Mouse (Mus musculus) fat pad, adult 2 months (tissue): ENCODE results near the gene Igdcc3.

ENCODE experiments used
- DNase-seq: peaks from one replicate; pipeline ENCODE4 v3.0.0-alpha.2; 2011; ENCODE audit warnings: low read depth, low spot score; ENCODE audit errors: extremely low read depth

Gene Igdcc3

GRCm38 (mm10) chr9:65140936-65141305, at the start of gene Igdcc3:
Gene Igdcc3 (plus strand): TSS chr9:65141189.
- no peak for DNase-seq

GRCm38 (mm10) chr9:65094237-65094636, 46.8 kb upstream of the Igdcc3 start:
- no peak for DNase-seq

GRCm38 (mm10) chr9:65100991-65101685, 39.9 kb upstream of the Igdcc3 start, which contains the start of gene Igdcc4:
Gene Igdcc4 (plus strand): TSS chr9:65101486.
- DNase-seq: no peak

DNA sequence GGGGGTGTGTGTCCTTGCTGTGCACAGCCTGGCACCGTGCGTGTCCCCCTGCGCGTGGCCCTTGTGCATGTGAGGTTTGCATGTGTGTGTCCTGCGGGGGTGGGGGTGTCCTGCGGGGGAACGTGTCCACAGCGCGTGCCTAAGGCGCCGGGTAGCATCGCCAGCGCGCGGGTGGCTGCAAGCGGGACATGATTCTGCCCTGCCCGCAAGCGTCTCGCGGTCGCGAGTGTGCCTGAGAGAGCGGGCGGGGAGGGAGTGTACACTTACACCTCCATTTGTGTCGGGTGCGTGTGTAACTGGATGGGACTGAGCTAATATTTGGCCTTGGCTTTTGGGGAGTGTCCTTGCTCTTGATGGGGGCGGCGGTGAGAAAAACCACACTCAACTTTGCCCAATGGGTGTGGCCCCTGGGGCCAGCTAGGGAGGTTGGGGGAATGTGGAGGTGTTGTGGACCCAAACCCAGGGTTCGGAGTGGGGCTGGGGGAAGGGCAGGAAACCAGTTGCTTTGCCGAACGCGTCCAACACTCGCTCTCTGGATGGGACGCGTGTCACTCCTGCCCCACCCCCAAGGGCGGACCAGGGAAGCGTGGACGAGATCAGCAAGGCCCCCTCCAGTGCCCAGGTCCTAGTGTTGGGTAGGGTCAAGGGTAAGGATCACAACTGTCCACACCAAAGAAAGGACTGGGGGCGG, 39.2 kb upstream of the Igdcc3 start:
- no peak for DNase-seq

GRCm38 (mm10) chr9:65102377-65103172, 38.4 kb upstream of the Igdcc3 start:
- no peak for DNase-seq

- DNase-seq: no peak
These were observed 37.7 kb upstream of the Igdcc3 start for GRCm38 (mm10) chr9:65103173-65103752.

DNA sequence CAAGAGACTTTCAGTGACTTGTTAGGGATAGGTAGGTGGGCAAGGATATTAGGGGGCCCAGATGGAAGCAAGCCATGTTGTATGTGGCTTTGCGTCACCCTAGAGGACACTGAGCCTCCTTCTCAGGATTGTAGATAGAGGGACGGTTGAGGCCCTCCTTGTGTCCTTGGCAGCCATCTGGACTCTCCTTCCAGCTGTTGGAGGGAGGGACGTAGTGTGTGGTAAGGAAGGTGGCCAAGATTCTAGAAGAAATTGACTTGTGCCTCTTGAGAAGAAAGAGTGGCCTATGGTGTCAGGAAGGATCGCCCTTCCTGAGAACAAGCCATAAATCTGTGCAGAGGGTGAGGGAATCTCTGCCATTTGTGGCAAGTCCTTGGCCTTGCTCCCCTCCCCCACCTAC, 34.2 kb upstream of the Igdcc3 start:
- DNase-seq: no peak

DNA sequence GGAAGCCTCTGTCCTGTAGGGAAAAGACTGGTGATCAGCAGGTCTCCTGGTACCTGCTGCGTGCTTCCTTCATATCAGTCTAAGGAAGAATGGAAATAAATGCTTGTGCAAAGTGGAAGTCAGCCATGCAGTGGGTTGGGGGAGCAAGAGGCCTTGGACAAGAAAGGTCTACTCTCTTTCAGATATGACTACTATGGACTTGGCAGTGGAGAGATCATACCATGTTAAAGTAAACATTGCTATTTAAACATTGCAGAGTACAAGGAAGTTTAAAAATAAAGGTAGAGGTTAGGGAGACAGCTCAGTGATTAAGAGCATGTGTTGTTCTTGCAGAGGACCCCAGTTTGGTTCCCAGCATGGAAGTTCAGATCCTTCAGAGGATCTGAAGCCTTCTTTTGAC, 33.1 kb upstream of the Igdcc3 start:
- DNase-seq: no peak

GRCm38 (mm10) chr9:65109132-65110072, 31.6 kb upstream of the Igdcc3 start:
- no peak for DNase-seq

GRCm38 (mm10) chr9:65111698-65112097, 29.3 kb upstream of the Igdcc3 start:
- DNase-seq: no peak

GRCm38 (mm10) chr9:65113694-65114093, 27.3 kb upstream of the Igdcc3 start:
- no peak for DNase-seq

- DNase-seq: no peak
These were observed 25.1 kb upstream of the Igdcc3 start for GRCm38 (mm10) chr9:65115891-65116290.

DNA sequence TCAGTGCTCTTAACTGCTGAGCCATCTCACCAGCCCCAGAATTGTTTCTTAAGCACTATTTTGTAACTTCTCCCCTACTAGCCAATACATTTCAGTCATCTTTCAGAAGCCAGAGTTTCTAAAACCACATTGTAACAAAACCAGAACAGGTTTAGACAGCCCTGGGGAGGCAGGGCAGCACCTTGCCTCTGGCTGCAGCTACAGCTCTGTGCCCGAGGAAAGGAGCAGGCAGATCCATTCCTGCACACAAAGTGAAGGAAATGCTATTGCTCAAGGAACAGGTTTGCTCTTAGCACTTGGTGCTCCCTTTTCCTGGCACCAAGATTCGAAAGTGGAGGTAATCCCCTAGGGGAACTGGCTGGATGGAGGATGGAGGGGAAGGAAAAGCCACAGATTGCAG, 23.5 kb upstream of the Igdcc3 start:
- DNase-seq: peak; percentile 66

DNA sequence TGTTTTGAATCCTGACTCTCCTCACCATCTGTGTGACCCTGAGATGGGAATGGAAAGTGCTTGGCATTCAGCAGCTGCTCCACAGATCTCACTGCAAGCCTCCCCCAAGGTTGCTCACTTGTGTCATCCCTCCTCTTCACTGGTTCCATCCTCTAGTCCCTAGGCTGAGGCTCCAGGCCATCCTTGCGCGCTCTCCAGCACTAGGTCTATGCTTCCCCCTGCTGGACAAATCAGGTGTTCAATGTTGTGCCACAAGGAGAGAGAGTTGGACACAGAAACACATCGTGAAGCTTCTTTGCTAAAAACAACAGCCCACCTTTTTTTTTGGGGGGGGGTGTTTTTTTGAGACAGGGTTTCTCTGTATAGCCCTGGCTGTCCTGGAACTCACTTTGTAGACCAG, 20.1 kb upstream of the Igdcc3 start:
- no peak for DNase-seq

DNA sequence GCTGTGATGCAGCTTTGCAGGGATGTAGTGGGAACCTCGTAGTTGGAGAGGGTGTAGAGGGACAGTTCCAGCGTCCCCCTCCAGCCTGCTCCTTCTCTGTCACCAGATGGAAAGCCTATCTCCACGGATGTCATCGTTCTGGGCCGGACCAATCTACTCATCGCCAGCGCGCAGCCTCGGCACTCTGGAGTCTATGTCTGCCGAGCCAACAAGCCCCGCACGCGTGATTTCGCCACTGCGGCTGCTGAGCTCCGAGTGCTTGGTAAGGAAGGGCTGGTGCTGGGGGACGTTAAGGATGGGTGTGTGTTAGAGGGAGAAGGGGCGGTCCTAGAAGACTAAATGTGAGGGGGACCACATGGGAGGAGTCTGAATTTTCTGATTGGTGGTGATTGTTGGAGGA, 18.4 kb upstream of the Igdcc3 start:
- no peak for DNase-seq

GRCm38 (mm10) chr9:65123552-65124168, 17.3 kb upstream of the Igdcc3 start:
- DNase-seq: no peak

DNA sequence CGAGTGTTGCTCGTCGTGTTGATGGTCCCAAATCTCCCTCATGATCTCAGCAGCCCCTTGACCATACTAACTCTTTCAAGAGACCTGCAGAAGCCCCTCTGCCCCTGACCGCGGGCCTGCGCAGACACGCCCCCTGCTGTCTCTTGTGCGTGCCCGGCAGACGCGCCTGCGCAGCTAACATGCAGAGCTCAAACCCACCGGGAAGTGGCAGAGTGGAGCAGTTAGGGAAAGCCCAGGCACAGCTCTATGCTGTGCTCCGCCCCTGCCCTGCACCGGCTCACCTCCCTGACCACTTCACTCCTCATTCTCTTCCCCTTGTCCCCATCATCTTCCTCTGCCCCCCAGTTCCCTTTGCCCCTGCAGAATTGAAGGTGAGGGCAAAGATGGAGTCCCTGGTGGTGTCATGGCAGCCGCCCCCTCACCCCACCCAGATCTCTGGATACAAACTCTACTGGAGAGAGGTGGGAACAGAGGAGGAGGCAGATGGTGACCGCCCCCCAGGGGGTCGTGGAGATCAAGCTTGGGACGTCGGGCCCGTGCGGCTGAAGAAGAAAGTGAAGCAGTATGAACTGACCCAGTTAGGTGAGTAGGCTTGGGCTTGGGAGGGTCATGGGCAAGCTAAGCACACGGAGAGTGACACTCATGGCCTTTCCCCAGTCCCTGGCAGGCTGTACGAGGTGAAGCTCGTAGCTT, 12.7 kb upstream of the Igdcc3 start:
- DNase-seq: no peak

DNA sequence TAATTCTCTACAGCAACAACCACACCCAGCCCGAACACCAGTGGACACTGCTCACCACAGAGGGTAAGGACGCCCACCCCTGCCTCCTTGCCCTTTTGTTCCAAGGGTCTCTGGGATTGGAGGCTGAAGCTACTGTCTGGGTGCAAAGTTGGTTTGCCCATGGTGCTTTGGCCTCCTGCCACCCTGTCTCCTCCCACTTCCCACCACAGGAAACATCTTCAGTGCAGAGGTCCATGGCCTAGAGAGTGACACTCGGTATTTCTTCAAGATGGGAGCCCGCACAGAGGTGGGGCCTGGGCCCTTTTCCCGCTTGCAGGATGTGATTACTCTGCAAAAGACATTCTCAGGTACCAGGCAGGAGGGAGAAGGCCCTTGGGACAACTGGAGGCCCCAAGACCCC, 9.3 kb upstream of the Igdcc3 start:
- DNase-seq: no peak

DNA sequence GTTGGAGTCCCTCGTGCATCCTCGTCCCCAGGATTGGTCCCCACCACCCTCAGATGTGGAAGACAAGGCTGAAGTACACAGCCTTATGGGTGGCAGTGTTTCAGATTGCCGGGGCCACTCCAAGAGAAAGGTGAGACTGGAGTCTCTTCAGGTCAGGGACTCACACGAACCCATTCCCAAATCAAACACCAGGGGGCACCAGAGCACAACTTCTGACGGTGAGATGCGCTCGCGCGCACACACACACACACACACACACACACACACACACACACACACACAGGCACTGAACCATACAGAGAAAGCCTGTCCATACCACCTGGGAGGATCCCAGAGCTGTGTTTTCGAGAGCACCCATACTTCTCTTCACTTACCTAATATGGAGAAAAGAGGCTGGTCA, 7.2 kb upstream of the Igdcc3 start:
- no peak for DNase-seq
